Mouse (Mus musculus): ENCODE measurements around the gene Cd180. TPM values are rescaled to one million over a fixed set of nuclear protein-coding genes. Genes with fewer than 3 reads are reported as not detected.
"Not testable (repeated sequence)": the region's sequence is repeated elsewhere in the genome, so short reads cannot be mapped to it uniquely, and the experiment has no call there.

Gene Cd180
- polyA plus RNA-seq, 1 experiment from 2014 or later = 0.67 TPM

- H3K9ac ChIP-seq (ENCODE audit: low read length) = no peak overlapping the region
- H3K4me2 ChIP-seq = no peak overlapping the region
- H3K4me3 ChIP-seq (ENCODE audit: low read depth, low read length) = no peak overlapping the region
- no peak for DNase-seq (ENCODE audit: low spot score, missing footprints)
- H3K27me3 ChIP-seq (ENCODE audit: control insufficient read depth, insufficient read depth, low read length) = no peaks in the 10 kb centered on the region
- no peaks in the 10 kb centered on the region for H3K36me3 ChIP-seq (ENCODE audit: control insufficient read depth, insufficient read depth, low read length)
- ATAC-seq (ENCODE audit: low FRiP score) = no peak
- no peak overlapping the region for H3K27ac ChIP-seq (ENCODE audit: low read depth, low read length)
- no peaks in the 10 kb centered on the region for H3K4me1 ChIP-seq (ENCODE audit: control insufficient read depth, insufficient read depth, low read length)
- no peaks in the 10 kb centered on the region for H3K9me3 ChIP-seq (ENCODE audit: control insufficient read depth, low read length)
Measured at GRCm38 (mm10) chr13:102725416-102725815, 32.1 kb downstream of the Cd180 start.

- ATAC-seq (ENCODE audit: low FRiP score) (no peak), DNase-seq (ENCODE audit: low spot score, missing footprints) (no peak)
- H3K9ac ChIP-seq (ENCODE audit: low read length) = no peak overlapping the region
- WGBS = 80% methylated on average over 2 of the region's 2 CpGs
- H3K4me1 ChIP-seq (ENCODE audit: control insufficient read depth, insufficient read depth, low read length) = no peaks in the 10 kb centered on the region
- no peaks in the 10 kb centered on the region for H3K36me3 ChIP-seq (ENCODE audit: control insufficient read depth, insufficient read depth, low read length)
- no peak overlapping the region for H3K4me2 ChIP-seq
- H3K4me3 ChIP-seq (ENCODE audit: low read depth, low read length) = no peak overlapping the region
- no peak overlapping the region for H3K27ac ChIP-seq (ENCODE audit: low read depth, low read length)
- no peaks in the 10 kb centered on the region for H3K9me3 ChIP-seq (ENCODE audit: control insufficient read depth, low read length)
- no peaks in the 10 kb centered on the region for H3K27me3 ChIP-seq (ENCODE audit: control insufficient read depth, insufficient read depth, low read length)
Measured at GRCm38 (mm10) chr13:102725906-102726305, 32.5 kb downstream of the Cd180 start.

- no peaks in the 10 kb centered on the region for H3K9me3 ChIP-seq (ENCODE audit: control insufficient read depth, low read length)
- no peak for DNase-seq (ENCODE audit: low spot score, missing footprints)
- H3K27me3 ChIP-seq (ENCODE audit: control insufficient read depth, insufficient read depth, low read length) = no peaks in the 10 kb centered on the region
- no peak overlapping the region for H3K4me2 ChIP-seq
- H3K9ac ChIP-seq (ENCODE audit: low read length) = no peak overlapping the region
- no peak for ATAC-seq (ENCODE audit: low FRiP score)
- H3K4me3 ChIP-seq (ENCODE audit: low read depth, low read length) = no peak overlapping the region
- no peak overlapping the region for H3K27ac ChIP-seq (ENCODE audit: low read depth, low read length)
- WGBS = 75% methylated on average over 1 of the region's 1 CpGs
- H3K4me1 ChIP-seq (ENCODE audit: control insufficient read depth, insufficient read depth, low read length) = no peaks in the 10 kb centered on the region
- H3K36me3 ChIP-seq (ENCODE audit: control insufficient read depth, insufficient read depth, low read length) = no peaks in the 10 kb centered on the region
Measured at GRCm38 (mm10) chr13:102726876-102727275, 33.5 kb downstream of the Cd180 start.

- no peak overlapping the region for H3K9ac ChIP-seq (ENCODE audit: low read length)
- 75% methylated on average over 3 of the region's 3 CpGs for WGBS
- no peaks in the 10 kb centered on the region for H3K9me3 ChIP-seq (ENCODE audit: control insufficient read depth, low read length)
- H3K27me3 ChIP-seq (ENCODE audit: control insufficient read depth, insufficient read depth, low read length) = no peaks in the 10 kb centered on the region
- no peak overlapping the region for H3K4me2 ChIP-seq
- H3K36me3 ChIP-seq (ENCODE audit: control insufficient read depth, insufficient read depth, low read length) = no peaks in the 10 kb centered on the region
- DNase-seq (ENCODE audit: low spot score, missing footprints) (no peak), ATAC-seq (ENCODE audit: low FRiP score) (no peak)
- no peak overlapping the region for H3K4me3 ChIP-seq (ENCODE audit: low read depth, low read length)
- no peaks in the 10 kb centered on the region for H3K4me1 ChIP-seq (ENCODE audit: control insufficient read depth, insufficient read depth, low read length)
- H3K27ac ChIP-seq (ENCODE audit: low read depth, low read length) = no peak overlapping the region
Measured at GRCm38 (mm10) chr13:102728035-102728434, 34.7 kb downstream of the Cd180 start.

GRCm38 (mm10) chr13:102728951-102729350, 35.6 kb downstream of the Cd180 start:
- 73% methylated on average over 7 of the region's 7 CpGs for WGBS
- not testable (repeated sequence) for ATAC-seq (ENCODE audit: low FRiP score); H3K27me3 ChIP-seq (ENCODE audit: control insufficient read depth, insufficient read depth, low read length); H3K4me2 ChIP-seq; H3K27ac ChIP-seq (ENCODE audit: low read depth, low read length); H3K9me3 ChIP-seq (ENCODE audit: control insufficient read depth, low read length); H3K9ac ChIP-seq (ENCODE audit: low read length); H3K4me3 ChIP-seq (ENCODE audit: low read depth, low read length); H3K36me3 ChIP-seq (ENCODE audit: control insufficient read depth, insufficient read depth, low read length); H3K4me1 ChIP-seq (ENCODE audit: control insufficient read depth, insufficient read depth, low read length)
- peak; percentile 69 for DNase-seq (ENCODE audit: low spot score, missing footprints)

- DNase-seq (ENCODE audit: low spot score, missing footprints) = peak; percentile 37
Measured at GRCm38 (mm10) chr13:102733063-102733462, 39.7 kb downstream of the Cd180 start.

GRCm38 (mm10) chr13:102737811-102738210, 44.5 kb downstream of the Cd180 start:
- 92% methylated on average over 7 of the region's 7 CpGs for WGBS
- Histone ChIP-seq H3K9me3 (ENCODE audit: control insufficient read depth, low read length) (no peaks in the 10 kb centered on the region), H3K36me3 (ENCODE audit: control insufficient read depth, insufficient read depth, low read length) (peaks cover 3% of the 10 kb centered on the region; the same call in 1 of the 2 replicates), H3K9ac (ENCODE audit: low read length) (no peak overlapping the region), H3K27ac (ENCODE audit: low read depth, low read length) (no peak overlapping the region), H3K27me3 (ENCODE audit: control insufficient read depth, insufficient read depth, low read length) (no peaks in the 10 kb centered on the region), H3K4me2 (no peak overlapping the region), H3K4me1 (ENCODE audit: control insufficient read depth, insufficient read depth, low read length) (no peaks in the 10 kb centered on the region), H3K4me3 (ENCODE audit: low read depth, low read length) (no peak overlapping the region)
- no peak for DNase-seq (ENCODE audit: low spot score, missing footprints)
- no peak for ATAC-seq (ENCODE audit: low FRiP score)

More at GRCm38 (mm10) chr13:102733063-102733462, 39.7 kb downstream of the Cd180 start:
- no peaks in the 10 kb centered on the region for H3K27me3 ChIP-seq (ENCODE audit: control insufficient read depth, insufficient read depth, low read length)
- peaks cover 3% of the 10 kb centered on the region; the same call in 1 of the 2 replicates for H3K36me3 ChIP-seq (ENCODE audit: control insufficient read depth, insufficient read depth, low read length)
- no peaks in the 10 kb centered on the region for H3K9me3 ChIP-seq (ENCODE audit: control insufficient read depth, low read length)
- H3K4me2 ChIP-seq = no peak overlapping the region
- WGBS = 78% methylated on average over 2 of the region's 2 CpGs
- no peaks in the 10 kb centered on the region for H3K4me1 ChIP-seq (ENCODE audit: control insufficient read depth, insufficient read depth, low read length)
- no peak for ATAC-seq (ENCODE audit: low FRiP score)
- no peak overlapping the region for H3K4me3 ChIP-seq (ENCODE audit: low read depth, low read length)
- H3K9ac ChIP-seq (ENCODE audit: low read length) = no peak overlapping the region
- no peak overlapping the region for H3K27ac ChIP-seq (ENCODE audit: low read depth, low read length)

GRCm38 (mm10) chr13:102739720-102740535, 46.6 kb downstream of the Cd180 start:
- Histone ChIP-seq H3K4me3 (ENCODE audit: low read depth, low read length) (no peak overlapping the region), H3K4me1 (ENCODE audit: control insufficient read depth, insufficient read depth, low read length) (no peaks in the 10 kb centered on the region), H3K27me3 (ENCODE audit: control insufficient read depth, insufficient read depth, low read length) (no peaks in the 10 kb centered on the region), H3K36me3 (ENCODE audit: control insufficient read depth, insufficient read depth, low read length) (peaks cover 3% of the 10 kb centered on the region; the same call in 1 of the 2 replicates), H3K9ac (ENCODE audit: low read length) (no peak overlapping the region), H3K27ac (ENCODE audit: low read depth, low read length) (no peak overlapping the region), H3K4me2 (no peak overlapping the region), H3K9me3 (ENCODE audit: control insufficient read depth, low read length) (no peaks in the 10 kb centered on the region)
- DNase-seq (ENCODE audit: low spot score, missing footprints) (no peak), ATAC-seq (ENCODE audit: low FRiP score) (no peak)
- 93% methylated on average over 13 of the region's 13 CpGs for WGBS

- WGBS = 68% methylated on average over 9 of the region's 9 CpGs
- Histone ChIP-seq H3K4me1 (ENCODE audit: control insufficient read depth, insufficient read depth, low read length) (no peaks in the 10 kb centered on the region), H3K27ac (ENCODE audit: low read depth, low read length) (no peak overlapping the region), H3K9ac (ENCODE audit: low read length) (no peak overlapping the region), H3K36me3 (ENCODE audit: control insufficient read depth, insufficient read depth, low read length) (no peaks in the 10 kb centered on the region), H3K4me2 (no peak overlapping the region), H3K9me3 (ENCODE audit: control insufficient read depth, low read length) (no peaks in the 10 kb centered on the region), H3K27me3 (ENCODE audit: control insufficient read depth, insufficient read depth, low read length) (no peaks in the 10 kb centered on the region), H3K4me3 (ENCODE audit: low read depth, low read length) (no peak overlapping the region)
- DNase-seq (ENCODE audit: low spot score, missing footprints) (peak; percentile 90), ATAC-seq (ENCODE audit: low FRiP score) (peak; percentile 24; the same call in 1 of the 2 replicates)
Measured at GRCm38 (mm10) chr13:102744481-102745269, 51.3 kb downstream of the Cd180 start.
